Mouse (Mus musculus) mouse trophoblast stem cell (cell line): ENCODE measurements around the gene Ifit1bl1.

Experiments
- in situ Hi-C, 2 experiments: fragments of 300-500 bp; cut with MseI, MboI; formaldehyde crosslinking; loops; 2 replicates in 1 of 2; 3 replicates in 1 of 2; pipeline ENCODE4 v1.15.1; 2025

Gene Ifit1bl1

GRCm38 (mm10) chr19:34547976-34548375 lies 53.8 kb downstream of the Ifit1bl1 start:
- in situ Hi-C loops, result loop anchor here (5.0 kb wide), 1 partner anchor 89 kb away; no protein-coding TSS in a partner anchor

GRCm38 (mm10) chr19:34546211-34546610 lies 55.5 kb downstream of the Ifit1bl1 start:
- in situ Hi-C loops, result loop anchor here (5.0 kb wide), 1 partner anchor 91 kb away; no protein-coding TSS in a partner anchor
